ENCODE assay signal across 8 mouse cellular contexts in genomic region chr4:102589537-102590031, GRCm38 (mm10).
A peak's percentile ranks its signal among the peaks of the same experiment; 100 is the strongest.
DNase-seq lines count a peak whose midpoint lies in the region; ATAC-seq and TF ChIP-seq lines count a peak whose summit lies in the region.

No protein-coding gene starts in this region.

- peak; percentile 40 for DNase-seq in lung, postnatal 0 days (ENCODE audit: low spot score)
- DNase-seq in lung, postnatal 4 days = no peak
- peak; percentile 69 for DNase-seq in embryonic facial prominence, embryonic 14.5 days (ENCODE audit: low spot score)
- DNase-seq in hindbrain, postnatal 0 days (ENCODE audit: low spot score) = peak; percentile 72
- peak; percentile 57 to 80 for DNase-seq in left cerebral cortex, postnatal 25 days (ENCODE audit: low spot score in 2 of 2)
- DNase-seq in thymus, adult 18-20 months = no peak
- no peak for DNase-seq in thymus, postnatal 10 days (ENCODE audit: low spot score in 2 of 2)

- intact Hi-C loops in left cerebral cortex, postnatal 25 days (cut with DNase I) = loop anchor here (1.0 kb wide), 1 partner anchor 78 kb away; no protein-coding TSS in a partner anchor

- TF ChIP-seq CTCF in lung, postnatal 0 days (IDR thresholded peaks at IDR 0.05) = no peak
- TF ChIP-seq CTCF in hindbrain, postnatal 0 days (IDR thresholded peaks at IDR 0.05; ENCODE audit: low read depth) = no peak
- TF ChIP-seq CTCF in olfactory bulb, adult 2 months (IDR thresholded peaks at IDR 0.05; ENCODE audit: insufficient read depth, low read depth, low read length) = no peak

- no peak for TF ChIP-seq POLR2A in olfactory bulb, adult 2 months (IDR thresholded peaks at IDR 0.05; ENCODE audit: insufficient read depth, low read depth, low read length)

- TF ChIP-seq EP300 in lung, postnatal 0 days (IDR thresholded peaks at IDR 0.05) = no peak

- H3K4me3 ChIP-seq in lung, postnatal 0 days (ENCODE audit: low read depth, low read length) = peak overlapping the region; percentile 24
- H3K4me3 ChIP-seq in embryonic facial prominence, embryonic 14.5 days (ENCODE audit: low read depth, low read length) = peak overlapping the region; percentile 38
- H3K4me3 ChIP-seq in hindbrain, postnatal 0 days (ENCODE audit: low read length) = peak overlapping the region; percentile 43
- peak overlapping the region; percentile 44 for H3K4me3 ChIP-seq in olfactory bulb, adult 2 months (ENCODE audit: insufficient read depth, low read depth, low read length)

- H3K4me1 ChIP-seq in lung, postnatal 0 days (ENCODE audit: insufficient read depth, low read depth, low read length) = peaks cover 6% of the 10 kb centered on the region; the same call in 1 of the 2 replicates
- peaks cover 14% of the 10 kb centered on the region for H3K4me1 ChIP-seq in embryonic facial prominence, embryonic 14.5 days (ENCODE audit: control insufficient read depth, insufficient read depth, low read length)
- H3K4me1 ChIP-seq in hindbrain, postnatal 0 days (ENCODE audit: insufficient read depth, low read length) = peaks cover 23% of the 10 kb centered on the region
- H3K4me1 ChIP-seq in olfactory bulb, adult 2 months (ENCODE audit: control insufficient read depth, insufficient read depth, low read length) = peaks cover 9% of the 10 kb centered on the region

- H3K9ac ChIP-seq in lung, postnatal 0 days (replicated peaks; ENCODE audit: low read depth) = no peak overlapping the region
- peak overlapping the region; percentile 58 for H3K9ac ChIP-seq in embryonic facial prominence, embryonic 14.5 days (ENCODE audit: low read depth, low read length)
- peak overlapping the region; percentile 61 for H3K9ac ChIP-seq in hindbrain, postnatal 0 days (replicated peaks; ENCODE audit: low read length)

- 0 out of 2 replicates have a peak, but pooled peaks cover 7% of the 10 kb centered on the region for H3K36me3 ChIP-seq in lung, postnatal 0 days (ENCODE audit: insufficient read depth, low read length)
- H3K36me3 ChIP-seq in embryonic facial prominence, embryonic 14.5 days (ENCODE audit: control insufficient read depth, insufficient read depth, low read length) = no peaks in the 10 kb centered on the region
- H3K36me3 ChIP-seq in hindbrain, postnatal 0 days (ENCODE audit: insufficient read depth, low read length) = no peaks in the 10 kb centered on the region

- H3K9me3 ChIP-seq in lung, postnatal 0 days (ENCODE audit: low read length) = no peaks in the 10 kb centered on the region
- no peaks in the 10 kb centered on the region for H3K9me3 ChIP-seq in embryonic facial prominence, embryonic 14.5 days (ENCODE audit: control insufficient read depth, low read length)
- H3K9me3 ChIP-seq in hindbrain, postnatal 0 days (ENCODE audit: low read length) = no peaks in the 10 kb centered on the region

- 13% methylated on average over 9 of the region's 9 CpGs for WGBS in lung, postnatal 0 days
- 4% methylated on average over 9 of the region's 9 CpGs for WGBS in embryonic facial prominence, embryonic 14.5 days
- 3% methylated on average over 9 of the region's 9 CpGs for WGBS in hindbrain, postnatal 0 days
- 3% methylated on average over 9 of the region's 9 CpGs for WGBS in olfactory bulb, adult 2 months

- H3K4me2 ChIP-seq in lung, postnatal 0 days (replicated peaks; ENCODE audit: low read depth, low read length) = peak overlapping the region; percentile 49
- H3K4me2 ChIP-seq in embryonic facial prominence, embryonic 14.5 days (ENCODE audit: low read depth, low read length) = peak overlapping the region; percentile 61
- H3K4me2 ChIP-seq in hindbrain, postnatal 0 days (ENCODE audit: low read depth, low read length) = peak overlapping the region; percentile 69

- no peaks in the 10 kb centered on the region for H3K27me3 ChIP-seq in lung, postnatal 0 days (replicated peaks; ENCODE audit: insufficient read depth, low read length)
- H3K27me3 ChIP-seq in embryonic facial prominence, embryonic 14.5 days (replicated peaks; ENCODE audit: control insufficient read depth, insufficient read depth, low read length) = no peaks in the 10 kb centered on the region
- H3K27me3 ChIP-seq in hindbrain, postnatal 0 days (ENCODE audit: insufficient read depth, low read length) = no peaks in the 10 kb centered on the region

- ATAC-seq in lung, postnatal 0 days = peak; percentile 25; the same call in 1 of the 2 replicates
- ATAC-seq in embryonic facial prominence, embryonic 14.5 days (ENCODE audit: low read depth) = peak; percentile 59
- ATAC-seq in hindbrain, postnatal 0 days = peak; percentile 83

- H3K27ac ChIP-seq in lung, postnatal 0 days (ENCODE audit: low read length) = no peak overlapping the region
- H3K27ac ChIP-seq in embryonic facial prominence, embryonic 14.5 days (replicated peaks; ENCODE audit: low read depth, low read length) = no peak overlapping the region; the same call in 1 of the 2 replicates
- peak overlapping the region; percentile 86 for H3K27ac ChIP-seq in hindbrain, postnatal 0 days
- peak overlapping the region; percentile 92 for H3K27ac ChIP-seq in olfactory bulb, adult 2 months (ENCODE audit: insufficient read depth, low read depth, low read length)

Comparison
In these comparisons a context has a peak if more than half of its experiments do, and no peak if none do; other contexts are left out.
1. DNase-seq: peak in lung, postnatal 0 days (single experiment), embryonic facial prominence, embryonic 14.5 days (single experiment), hindbrain, postnatal 0 days (single experiment) and left cerebral cortex, postnatal 25 days (2 of 2); none in lung, postnatal 4 days (0 of 2), thymus, adult 18-20 months (0 of 2) and thymus, postnatal 10 days (0 of 2).
2. ATAC-seq: peak in every context shown above with its lines; median percentile 83 in hindbrain, postnatal 0 days; 59 in embryonic facial prominence, embryonic 14.5 days; 25 in lung, postnatal 0 days.
3. H3K27ac ChIP-seq: peak in hindbrain, postnatal 0 days (single experiment) and olfactory bulb, adult 2 months (single experiment); none in lung, postnatal 0 days (single experiment) and embryonic facial prominence, embryonic 14.5 days (single experiment).
4. Peak in every context shown above with its lines, with median percentiles within 50 percentile points of each other: H3K4me2 ChIP-seq and H3K4me3 ChIP-seq.